Mouse (Mus musculus): Measurements from ENCODE around the gene Snupn.

GRCm38 (mm10) chr9:56956966-56957675 is 6.4 kb downstream of the Snupn start:
- TF ChIP-seq E2F4 (IDR thresholded peaks at IDR 0.05; ENCODE audit: insufficient read depth) (no peak), POLR2AphosphoS2 (IDR thresholded peaks at IDR 0.05; ENCODE audit: insufficient read length, low read depth) (no peak), POLR2A (IDR thresholded peaks at IDR 0.05; ENCODE audit: insufficient read length, low read depth) (no peak)
